Mouse (Mus musculus) spleen, adult 2 months (tissue): ENCODE results near the gene Hrh3.

Experiments
- CTCF ChIP-seq: fragments of 200-500 bp; IDR thresholded peaks from 2 replicates; pipeline ENCODE4 v1.5.1; 2011; ENCODE audit warnings: mild to moderate bottlenecking, inconsistent platforms; ENCODE audit not compliant: insufficient read depth, insufficient read length, insufficient replicate concordance; ENCODE audit errors: extremely low read depth
- POLR2A ChIP-seq: fragments of 200-500 bp; IDR thresholded peaks from 2 replicates; pipeline ENCODE4 v1.6.1; 2011; ENCODE audit warnings: low read depth, low read length, inconsistent platforms

DNA sequence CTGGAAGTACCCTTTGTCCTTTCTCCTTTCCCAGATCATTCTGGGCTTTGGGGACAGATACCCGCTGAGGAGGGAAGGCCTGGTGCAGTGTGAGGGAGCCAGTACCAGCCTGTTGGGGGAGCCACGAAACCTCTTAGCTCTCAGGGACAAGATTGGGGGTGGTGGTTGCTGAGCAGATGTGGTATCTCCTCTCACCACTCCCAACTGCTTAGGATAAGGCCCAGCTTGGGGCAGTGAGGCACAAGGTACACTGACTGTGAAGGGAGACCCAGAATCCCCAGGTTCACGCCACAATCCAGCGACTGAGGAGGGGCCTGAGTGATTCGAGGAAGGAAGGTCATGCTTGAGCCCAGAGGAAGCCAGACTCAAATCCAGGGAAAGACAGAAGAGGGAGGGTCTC is 6.1 kb downstream of the Hrh3 start:
- TF ChIP-seq CTCF = no peak
- TF ChIP-seq POLR2A = no peak
